Mouse (Mus musculus) lung, postnatal 14 days (tissue): Measurements from ENCODE around the gene Nid1.
"Not testable (repeated sequence)": the region's sequence is repeated elsewhere in the genome, so short reads cannot be mapped to it uniquely, and the experiment has no call there.

Experiments used
- DNase-seq: peaks from one replicate; pipeline ENCODE4 v3.0.0; 2021

The Nid1 gene

GRCm38 (mm10) chr13:13437460-13438015 lies at the start of gene Nid1:
Gene Nid1, plus strand, starts transcription at chr13:13437551.
- DNase-seq = not testable (repeated sequence)

GRCm38 (mm10) chr13:13393228-13394095 lies 43.9 kb upstream of the Nid1 start, which contains the start of gene Gpr137b:
Gene Gpr137b, minus strand, starts transcription at chr13:13394014.
- peak; percentile 49 for DNase-seq

GRCm38 (mm10) chr13:13394096-13394395 lies 43.3 kb upstream of the Nid1 start:
- not testable (repeated sequence) for DNase-seq

- DNase-seq = not testable (repeated sequence)
These were observed 36.5 kb upstream of the Nid1 start for GRCm38 (mm10) chr13:13400851-13401250.

GRCm38 (mm10) chr13:13402818-13403217 lies 34.5 kb upstream of the Nid1 start:
- DNase-seq = not testable (repeated sequence)

GRCm38 (mm10) chr13:13403366-13403765 lies 34.0 kb upstream of the Nid1 start:
- not testable (repeated sequence) for DNase-seq

- not testable (repeated sequence) for DNase-seq
These were observed 33.5 kb upstream of the Nid1 start for GRCm38 (mm10) chr13:13403839-13404238.

- not testable (repeated sequence) for DNase-seq
These were observed 32.7 kb upstream of the Nid1 start for GRCm38 (mm10) chr13:13404517-13405155.

GRCm38 (mm10) chr13:13405511-13405910 lies 31.8 kb upstream of the Nid1 start:
- not testable (repeated sequence) for DNase-seq

- DNase-seq = no peak
These were observed 23.1 kb upstream of the Nid1 start for GRCm38 (mm10) chr13:13414206-13414605.

- peak; percentile 65 for DNase-seq
These were observed 22.0 kb upstream of the Nid1 start for GRCm38 (mm10) chr13:13415120-13416006.

- DNase-seq = not testable (repeated sequence)
These were observed 21.4 kb upstream of the Nid1 start for GRCm38 (mm10) chr13:13416007-13416337.

- not testable (repeated sequence) for DNase-seq
These were observed 18.5 kb upstream of the Nid1 start for GRCm38 (mm10) chr13:13418859-13419258.

- DNase-seq = not testable (repeated sequence)
These were observed 14.1 kb upstream of the Nid1 start for GRCm38 (mm10) chr13:13423301-13423700.

- not testable (repeated sequence) for DNase-seq
These were observed 1.2 kb upstream of the Nid1 start for GRCm38 (mm10) chr13:13436161-13436560.

- peak; percentile 9 for DNase-seq
These were observed 982 bp downstream of the Nid1 start for GRCm38 (mm10) chr13:13438112-13438953.

- not testable (repeated sequence) for DNase-seq
These were observed 8.2 kb downstream of the Nid1 start for GRCm38 (mm10) chr13:13445601-13446000.

- not testable (repeated sequence) for DNase-seq
These were observed 9.5 kb downstream of the Nid1 start for GRCm38 (mm10) chr13:13446711-13447443.

GRCm38 (mm10) chr13:13449981-13450380 lies 12.6 kb downstream of the Nid1 start:
- not testable (repeated sequence) for DNase-seq

GRCm38 (mm10) chr13:13450931-13451330 lies 13.6 kb downstream of the Nid1 start:
- not testable (repeated sequence) for DNase-seq

- DNase-seq = not testable (repeated sequence)
These were observed 16.0 kb downstream of the Nid1 start for GRCm38 (mm10) chr13:13453332-13453731.
